Mouse (Mus musculus): ENCODE results near the gene Zfp597. TPM values are rescaled to one million over a fixed set of nuclear protein-coding genes. Genes with fewer than 3 reads are reported as not detected.

Gene Zfp597
- polyA plus RNA-seq, 1 experiment from 2014 or later: 9.5 TPM

DNA sequence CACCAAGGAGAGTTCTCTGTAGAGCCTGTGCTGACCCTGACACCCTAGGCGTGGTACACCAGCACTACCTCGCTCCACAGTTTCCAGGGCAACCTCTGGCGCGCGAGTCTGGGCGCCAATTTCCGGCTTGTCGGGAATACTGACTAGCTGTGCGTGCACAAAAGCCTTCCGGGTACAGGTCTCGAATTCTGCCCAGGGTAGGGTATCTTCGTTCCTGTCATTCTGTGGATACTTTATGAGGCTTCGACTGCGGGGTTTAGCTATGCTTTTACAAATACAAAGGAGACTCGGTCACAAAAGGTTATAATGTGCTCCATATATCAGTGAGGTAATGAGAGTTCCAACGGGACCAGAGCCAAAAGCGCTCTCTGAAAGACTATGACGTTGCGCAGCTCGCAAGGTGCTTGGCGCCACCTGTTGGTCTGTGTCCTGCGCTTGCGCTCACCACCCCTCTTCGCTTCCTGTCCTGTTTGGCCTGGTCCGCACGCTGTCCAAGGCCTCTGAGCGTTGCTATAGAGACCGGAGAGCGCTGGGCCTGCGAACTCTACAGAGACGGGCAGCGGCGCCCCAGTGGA lies 24.3 kb upstream of the Zfp597 start, which contains the start of the genes 1700037C18Rik and Cluap1:
TSS of gene 1700037C18Rik (minus strand) at position 153 of the 575 bp plus-strand sequence.
TSS of gene Cluap1 (plus strand) at position 265 of the 575 bp plus-strand sequence.
- Histone ChIP-seq H3K27ac (ENCODE audit: low read depth, low read length) (peak within 1 kb of the TSS; percentile 51; the same call in 1 of the 2 replicates), H3K9me3 (ENCODE audit: control insufficient read depth, low read length) (no peaks in the 10 kb centered on the region), H3K27me3 (ENCODE audit: control insufficient read depth, insufficient read depth, low read length) (no peaks in the 10 kb centered on the region), H3K4me2 (replicated peaks; ENCODE audit: low read depth, low read length) (peak within 1 kb of the TSS; percentile 67), H3K4me3 (ENCODE audit: low read depth, low read length) (peak within 1 kb of the TSS; percentile 48), H3K4me1 (replicated peaks; ENCODE audit: control insufficient read depth, insufficient read depth, low read length) (no peaks in the 10 kb centered on the region), H3K36me3 (ENCODE audit: control insufficient read depth, insufficient read depth, low read length) (peaks cover 4% of the 10 kb centered on the region), H3K9ac (ENCODE audit: low read depth, low read length) (peak within 1 kb of the TSS; percentile 44)
- WGBS: under 1% methylated on average over 33 of the region's 33 CpGs
- DNase-seq (ENCODE audit: low spot score): peak; percentile 92
- ATAC-seq (ENCODE audit: low FRiP score): peak; percentile 99

DNA sequence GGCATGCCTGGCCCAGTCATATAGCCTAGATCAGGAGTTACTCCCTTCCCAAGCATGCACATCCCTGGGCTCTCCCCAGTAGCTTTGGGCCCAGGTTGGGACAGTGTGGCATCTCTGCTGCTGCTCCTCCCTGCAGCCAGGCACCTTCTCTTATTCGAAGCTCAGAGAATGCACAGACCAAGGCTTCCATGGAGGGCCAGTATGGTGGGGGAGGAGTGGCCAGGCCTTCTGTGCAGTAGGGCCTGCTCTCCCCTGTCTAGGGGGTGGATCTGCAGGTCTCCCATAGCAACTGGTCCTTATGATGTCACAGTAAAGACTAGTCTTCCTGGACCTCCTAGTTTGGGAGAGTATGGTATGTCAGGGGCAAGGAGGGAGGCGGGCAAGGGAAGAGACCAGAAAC lies 23.1 kb upstream of the Zfp597 start:
- Histone ChIP-seq H3K9me3 (ENCODE audit: control insufficient read depth, low read length) (no peaks in the 10 kb centered on the region), H3K27ac (ENCODE audit: low read depth, low read length) (no peak overlapping the region; the same call in 1 of the 2 replicates), H3K4me1 (replicated peaks; ENCODE audit: control insufficient read depth, insufficient read depth, low read length) (no peaks in the 10 kb centered on the region), H3K27me3 (ENCODE audit: control insufficient read depth, insufficient read depth, low read length) (no peaks in the 10 kb centered on the region), H3K4me2 (replicated peaks; ENCODE audit: low read depth, low read length) (no peak overlapping the region), H3K36me3 (ENCODE audit: control insufficient read depth, insufficient read depth, low read length) (peaks cover 5% of the 10 kb centered on the region), H3K4me3 (ENCODE audit: low read depth, low read length) (no peak overlapping the region), H3K9ac (ENCODE audit: low read depth, low read length) (no peak overlapping the region)
- no peak for DNase-seq (ENCODE audit: low spot score)
- WGBS: 82% methylated on average over 2 of the region's 2 CpGs
- no peak for ATAC-seq (ENCODE audit: low FRiP score)

DNA sequence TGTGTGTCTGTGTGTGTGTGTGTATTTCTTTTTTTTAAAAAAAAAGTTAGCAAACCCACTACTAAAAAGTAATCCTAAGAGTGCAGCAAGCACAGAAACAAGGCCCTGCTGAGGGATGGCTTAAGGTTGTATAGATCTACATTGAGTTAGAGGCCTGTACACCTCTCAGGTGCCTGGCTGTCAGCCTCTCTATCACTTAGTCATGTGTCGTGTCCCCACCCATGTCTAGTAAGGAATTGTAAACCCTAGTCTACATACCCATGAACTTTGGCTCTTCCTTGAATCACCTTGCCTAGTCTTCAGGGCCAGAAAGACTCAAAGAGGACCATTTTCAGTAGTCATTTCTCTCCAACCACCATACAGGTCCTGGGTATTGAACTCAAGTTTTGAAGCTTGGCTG lies 12.2 kb upstream of the Zfp597 start:
- no peak for ATAC-seq (ENCODE audit: low FRiP score)

DNA sequence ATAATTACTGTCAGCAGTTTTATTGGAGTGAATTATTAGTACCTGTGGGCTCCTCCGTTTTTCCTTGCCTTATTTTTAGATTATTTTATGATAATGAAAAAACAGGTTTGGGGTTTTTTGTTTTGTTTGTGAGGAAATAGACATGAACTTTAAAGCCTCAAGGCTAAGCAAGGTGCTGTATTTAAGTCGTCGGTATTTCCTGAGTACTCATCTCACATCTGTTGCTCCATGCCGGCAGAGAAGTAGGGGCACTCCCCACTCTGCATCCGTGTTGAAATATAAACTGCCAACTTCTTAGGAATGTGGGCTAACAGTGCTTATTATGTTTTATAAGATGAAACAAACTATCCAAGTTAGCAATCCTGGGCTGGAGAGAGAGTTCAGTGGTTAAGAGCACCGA lies 11.7 kb upstream of the Zfp597 start:
- DNase-seq (ENCODE audit: low spot score) (no peak), ATAC-seq (ENCODE audit: low FRiP score) (no peak)
- WGBS: 89% methylated on average over 6 of the region's 6 CpGs
- Histone ChIP-seq H3K27me3 (ENCODE audit: control insufficient read depth, insufficient read depth, low read length) (no peaks in the 10 kb centered on the region), H3K4me3 (ENCODE audit: low read depth, low read length) (no peak overlapping the region), H3K9ac (ENCODE audit: low read depth, low read length) (no peak overlapping the region), H3K9me3 (ENCODE audit: control insufficient read depth, low read length) (no peaks in the 10 kb centered on the region), H3K4me1 (replicated peaks; ENCODE audit: control insufficient read depth, insufficient read depth, low read length) (no peaks in the 10 kb centered on the region), H3K4me2 (replicated peaks; ENCODE audit: low read depth, low read length) (no peak overlapping the region), H3K27ac (ENCODE audit: low read depth, low read length) (no peak overlapping the region), H3K36me3 (ENCODE audit: control insufficient read depth, insufficient read depth, low read length) (peaks cover 6% of the 10 kb centered on the region)

More for the DNA sequence above, 12.2 kb upstream of the Zfp597 start:
- Histone ChIP-seq H3K9me3 (ENCODE audit: control insufficient read depth, low read length) (no peaks in the 10 kb centered on the region), H3K4me2 (replicated peaks; ENCODE audit: low read depth, low read length) (no peak overlapping the region), H3K27ac (ENCODE audit: low read depth, low read length) (no peak overlapping the region), H3K27me3 (ENCODE audit: control insufficient read depth, insufficient read depth, low read length) (no peaks in the 10 kb centered on the region), H3K4me1 (replicated peaks; ENCODE audit: control insufficient read depth, insufficient read depth, low read length) (no peaks in the 10 kb centered on the region), H3K36me3 (ENCODE audit: control insufficient read depth, insufficient read depth, low read length) (peaks cover 7% of the 10 kb centered on the region), H3K9ac (ENCODE audit: low read depth, low read length) (no peak overlapping the region), H3K4me3 (ENCODE audit: low read depth, low read length) (no peak overlapping the region)
- WGBS: 90% methylated on average over 1 of the region's 1 CpGs
- DNase-seq (ENCODE audit: low spot score): no peak

DNA sequence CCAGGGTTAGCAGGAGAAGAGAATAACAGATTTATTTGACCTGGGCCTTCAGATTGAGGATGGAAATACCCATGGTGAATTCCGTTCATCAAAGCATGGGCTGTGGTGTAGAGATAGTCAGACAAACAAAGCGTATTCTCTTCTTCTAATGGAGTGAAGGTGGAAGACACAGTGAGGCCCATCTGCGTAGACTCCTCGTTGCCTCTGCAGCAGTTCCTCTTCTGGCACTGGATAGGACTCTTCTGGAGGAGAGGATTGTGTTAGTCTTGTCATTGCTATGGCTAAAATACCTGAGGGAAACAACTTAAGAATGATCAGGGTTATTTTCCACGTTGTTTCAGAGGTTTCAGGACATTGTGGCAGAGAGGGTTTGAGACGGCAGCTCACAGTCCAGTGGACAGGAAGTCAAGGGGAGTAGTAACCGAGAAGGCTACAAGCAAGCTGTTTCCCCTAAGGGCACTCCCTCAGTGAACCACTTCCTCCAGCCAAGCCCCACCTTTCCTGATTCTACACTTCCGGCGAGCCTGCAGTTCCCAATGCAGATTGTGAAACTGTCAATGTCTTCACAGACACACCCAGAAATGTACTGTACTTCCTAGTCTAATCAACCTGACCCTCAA lies 10.9 kb upstream of the Zfp597 start:
- Histone ChIP-seq H3K27me3 (ENCODE audit: control insufficient read depth, insufficient read depth, low read length) (no peaks in the 10 kb centered on the region), H3K9me3 (ENCODE audit: control insufficient read depth, low read length) (no peaks in the 10 kb centered on the region), H3K4me3 (ENCODE audit: low read depth, low read length) (no peak overlapping the region), H3K4me1 (replicated peaks; ENCODE audit: control insufficient read depth, insufficient read depth, low read length) (no peaks in the 10 kb centered on the region), H3K9ac (ENCODE audit: low read depth, low read length) (no peak overlapping the region), H3K36me3 (ENCODE audit: control insufficient read depth, insufficient read depth, low read length) (peaks cover 6% of the 10 kb centered on the region), H3K4me2 (replicated peaks; ENCODE audit: low read depth, low read length) (no peak overlapping the region), H3K27ac (ENCODE audit: low read depth, low read length) (no peak overlapping the region)
- ATAC-seq (ENCODE audit: low FRiP score) (no peak), DNase-seq (ENCODE audit: low spot score) (no peak)
- 82% methylated on average over 9 of the region's 9 CpGs for WGBS

DNA sequence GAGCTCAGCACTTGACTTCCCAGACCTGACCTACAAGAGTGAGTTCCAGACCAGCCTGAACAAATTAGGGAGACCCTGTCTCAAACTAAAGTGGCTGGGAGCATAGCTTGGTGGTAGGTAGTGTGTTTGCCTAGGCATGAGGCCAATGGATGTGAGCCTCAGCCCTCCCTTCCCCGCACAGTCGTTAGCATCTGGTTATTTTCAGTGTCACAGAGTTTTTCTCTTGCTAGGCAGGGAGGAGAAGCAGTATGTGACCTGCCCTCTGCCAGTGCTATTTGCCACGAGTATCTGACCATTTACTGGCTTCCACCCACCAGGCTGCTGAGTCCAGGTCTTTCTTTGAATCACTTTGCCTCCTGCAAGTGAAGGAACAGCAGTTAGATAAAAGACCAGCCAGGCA lies 9.4 kb upstream of the Zfp597 start:
- DNase-seq (ENCODE audit: low spot score): no peak
- Histone ChIP-seq H3K4me1 (replicated peaks; ENCODE audit: control insufficient read depth, insufficient read depth, low read length) (no peaks in the 10 kb centered on the region), H3K36me3 (ENCODE audit: control insufficient read depth, insufficient read depth, low read length) (no peaks in the 10 kb centered on the region), H3K27ac (ENCODE audit: low read depth, low read length) (no peak overlapping the region), H3K27me3 (ENCODE audit: control insufficient read depth, insufficient read depth, low read length) (no peaks in the 10 kb centered on the region), H3K9me3 (ENCODE audit: control insufficient read depth, low read length) (no peaks in the 10 kb centered on the region), H3K4me3 (ENCODE audit: low read depth, low read length) (no peak overlapping the region), H3K4me2 (replicated peaks; ENCODE audit: low read depth, low read length) (no peak overlapping the region), H3K9ac (ENCODE audit: low read depth, low read length) (no peak overlapping the region)
- ATAC-seq (ENCODE audit: low FRiP score): no peak
- 86% methylated on average over 3 of the region's 3 CpGs for WGBS

DNA sequence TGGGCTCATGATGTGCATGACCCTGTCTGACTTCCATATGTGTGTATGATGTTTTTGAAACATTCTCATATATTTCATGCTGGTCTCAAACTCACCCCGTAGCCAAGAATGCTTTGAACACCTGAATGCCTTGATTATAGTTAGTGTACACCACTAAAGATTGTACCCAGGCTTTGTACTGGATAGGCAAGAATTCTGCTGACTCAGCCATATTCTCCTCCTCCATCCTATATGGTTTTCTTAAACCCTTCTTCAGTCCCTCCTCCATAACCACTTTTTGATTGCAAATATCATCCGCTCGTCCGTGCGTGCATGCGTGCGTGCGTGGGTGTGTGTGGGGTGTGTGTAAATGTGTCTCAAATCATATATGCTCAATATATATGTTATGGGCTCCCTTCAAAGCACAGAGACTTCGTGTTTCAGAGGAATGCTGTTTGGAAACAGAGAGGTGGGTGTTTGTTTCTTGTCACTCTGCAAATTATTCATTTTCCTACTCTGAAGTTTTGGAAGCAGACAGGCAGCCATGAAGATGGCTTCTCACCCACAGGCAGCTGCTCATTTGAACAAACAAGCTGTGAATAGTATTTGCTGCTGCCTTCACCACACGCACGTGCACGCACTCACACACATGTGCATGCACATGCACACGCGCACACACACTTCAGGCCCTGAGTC lies 7.4 kb upstream of the Zfp597 start:
- Histone ChIP-seq H3K27ac (ENCODE audit: low read depth, low read length) (no peak overlapping the region), H3K4me2 (replicated peaks; ENCODE audit: low read depth, low read length) (no peak overlapping the region), H3K4me1 (replicated peaks; ENCODE audit: control insufficient read depth, insufficient read depth, low read length) (no peaks in the 10 kb centered on the region), H3K27me3 (ENCODE audit: control insufficient read depth, insufficient read depth, low read length) (no peaks in the 10 kb centered on the region), H3K9me3 (ENCODE audit: control insufficient read depth, low read length) (no peaks in the 10 kb centered on the region), H3K36me3 (ENCODE audit: control insufficient read depth, insufficient read depth, low read length) (no peaks in the 10 kb centered on the region), H3K9ac (ENCODE audit: low read depth, low read length) (no peak overlapping the region), H3K4me3 (ENCODE audit: low read depth, low read length) (no peak overlapping the region)
- DNase-seq (ENCODE audit: low spot score) (no peak), ATAC-seq (ENCODE audit: low FRiP score) (no peak)
- 95% methylated on average over 14 of the region's 14 CpGs for WGBS

DNA sequence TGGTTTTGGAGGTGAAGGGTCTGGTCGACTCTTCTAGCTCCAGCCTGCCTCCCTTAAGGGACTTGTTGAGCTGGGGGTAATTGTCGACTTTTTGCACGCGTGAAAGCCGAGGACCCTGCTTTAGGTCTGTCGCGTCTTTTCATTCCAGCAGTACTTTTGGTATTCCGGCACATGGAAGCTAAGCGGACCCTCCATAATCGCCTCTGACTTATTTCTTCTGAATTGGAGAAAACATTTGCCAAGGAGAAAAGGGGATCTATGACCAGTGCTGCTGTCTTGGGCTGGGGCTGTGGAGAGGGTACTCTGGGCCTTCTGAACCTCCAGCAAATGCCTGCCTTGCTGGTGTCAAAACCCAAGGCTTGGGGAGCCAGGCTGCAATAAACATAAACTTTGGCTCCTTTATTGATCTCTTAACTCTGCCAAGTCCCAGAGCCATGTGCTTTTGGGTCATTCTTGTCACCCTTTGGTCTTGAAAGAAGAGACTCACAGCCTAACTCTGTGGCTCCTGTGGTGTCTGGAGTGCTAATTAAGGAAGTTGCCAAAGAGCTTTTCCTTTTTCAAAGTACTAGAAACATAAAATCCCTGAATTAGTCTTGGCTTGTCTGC lies 807 bp upstream of the Zfp597 start:
- DNase-seq (ENCODE audit: low spot score): no peak
- H3K9me3 ChIP-seq (ENCODE audit: control insufficient read depth, low read length): no peaks in the 10 kb centered on the region
- peak overlapping the region; percentile 78 for H3K4me2 ChIP-seq (replicated peaks; ENCODE audit: low read depth, low read length)
- peak; percentile 30; the same call in 1 of the 2 replicates for ATAC-seq (ENCODE audit: low FRiP score)
- H3K27ac ChIP-seq (ENCODE audit: low read depth, low read length): peak overlapping the region; percentile 91; the same call in 1 of the 2 replicates
- H3K4me1 ChIP-seq (replicated peaks; ENCODE audit: control insufficient read depth, insufficient read depth, low read length): peaks cover 6% of the 10 kb centered on the region; the same call in 1 of the 2 replicates
- peak overlapping the region; percentile 83 for H3K4me3 ChIP-seq (ENCODE audit: low read depth, low read length)
- H3K27me3 ChIP-seq (ENCODE audit: control insufficient read depth, insufficient read depth, low read length): no peaks in the 10 kb centered on the region
- H3K9ac ChIP-seq (ENCODE audit: low read depth, low read length): peak overlapping the region; percentile 87
- no peaks in the 10 kb centered on the region for H3K36me3 ChIP-seq (ENCODE audit: control insufficient read depth, insufficient read depth, low read length)
- 6% methylated on average over 10 of the region's 10 CpGs for WGBS

Measured in hindbrain, embryonic 11.5 days (tissue).